In the genomic region with DNA sequence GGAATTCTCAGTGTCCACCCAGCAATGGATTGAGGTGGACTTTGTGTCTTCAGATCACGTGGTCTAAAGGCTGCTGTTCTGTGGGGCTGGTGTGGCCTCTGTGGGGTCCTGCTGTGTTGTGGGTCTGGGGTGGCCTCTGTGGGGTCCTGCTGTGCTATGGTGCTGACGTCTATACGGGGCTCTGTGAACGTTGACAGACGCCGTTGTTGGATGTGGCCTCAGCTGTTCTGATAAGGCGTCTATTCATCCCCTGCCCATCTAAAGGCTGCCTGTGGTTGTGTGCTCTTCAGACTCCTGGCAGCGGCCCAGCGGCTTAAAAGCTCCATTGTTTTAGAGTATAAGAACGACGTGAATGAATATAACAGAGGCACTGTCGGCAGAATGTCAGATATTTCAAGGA, we compare ENCODE assay signal across 8 mouse cellular contexts. TPM values are rescaled to one million over a fixed set of nuclear protein-coding genes. Genes with fewer than 3 reads are reported as not detected.
A peak's percentile ranks its signal among the peaks of the same experiment; 100 is the strongest.
DNase-seq lines count a peak whose midpoint lies in the region; ATAC-seq and TF ChIP-seq lines count a peak whose summit lies in the region.

No protein-coding gene starts in this region.

- H3K4me2 ChIP-seq in intestine, embryonic 14.5 days (ENCODE audit: low read length), result no peak overlapping the region
- H3K4me2 ChIP-seq in intestine, postnatal 0 days (replicated peaks; ENCODE audit: low read depth), result no peak overlapping the region
- H3K4me2 ChIP-seq in heart, embryonic 15.5 days, result peak overlapping the region; percentile 45

- ATAC-seq in intestine, embryonic 14.5 days (replicated peaks; ENCODE audit: low FRiP score, low TSS enrichment, low read depth), result peak; percentile 47; the same call in 1 of the 2 replicates
- no peak for ATAC-seq in intestine, postnatal 0 days
- ATAC-seq in common myeloid progenitor, adult 5-6 weeks (replicated peaks; ENCODE audit: low read depth, poor library complexity, severe bottlenecking), result peak; percentile 56
- peak; percentile 69 for ATAC-seq in heart, embryonic 15.5 days (replicated peaks; ENCODE audit: insufficient number of reproducible peaks, insufficient read depth, low FRiP score, low read depth)

- H3K9me3 ChIP-seq in intestine, embryonic 14.5 days (ENCODE audit: control insufficient read depth, low read length), result no peaks in the 10 kb centered on the region
- H3K9me3 ChIP-seq in intestine, postnatal 0 days (ENCODE audit: control insufficient read depth), result no peaks in the 10 kb centered on the region
- no peaks in the 10 kb centered on the region for H3K9me3 ChIP-seq in heart, embryonic 15.5 days (replicated peaks)

- no peak overlapping the region for H3K27ac ChIP-seq in intestine, embryonic 14.5 days (ENCODE audit: low read depth)
- no peak overlapping the region for H3K27ac ChIP-seq in intestine, postnatal 0 days (ENCODE audit: low read depth, low read length)
- H3K27ac ChIP-seq in heart, embryonic 15.5 days, result 0 out of 2 replicates have a peak overlapping the region, but pooled peaks have one; percentile 26

- TF ChIP-seq CTCF in intestine, postnatal 0 days (IDR thresholded peaks at IDR 0.05; ENCODE audit: low read depth), result no peak

- 0 out of 2 replicates have a peak, but pooled peaks cover 2% of the 10 kb centered on the region for H3K4me1 ChIP-seq in intestine, embryonic 14.5 days (replicated peaks; ENCODE audit: control insufficient read depth, insufficient read depth, low read length)
- no peaks in the 10 kb centered on the region for H3K4me1 ChIP-seq in intestine, postnatal 0 days (replicated peaks; ENCODE audit: control insufficient read depth, insufficient read depth, low read length)
- peaks cover 10% of the 10 kb centered on the region for H3K4me1 ChIP-seq in heart, embryonic 15.5 days (replicated peaks)

- H3K27me3 ChIP-seq in intestine, embryonic 14.5 days (replicated peaks; ENCODE audit: control insufficient read depth, insufficient read depth, low read length), result no peaks in the 10 kb centered on the region
- H3K27me3 ChIP-seq in intestine, postnatal 0 days (replicated peaks; ENCODE audit: control insufficient read depth, insufficient read depth, low read length), result no peaks in the 10 kb centered on the region
- no peaks in the 10 kb centered on the region for H3K27me3 ChIP-seq in heart, embryonic 15.5 days

- no peak for DNase-seq in intestine, embryonic 14.5 days (ENCODE audit: low spot score)
- DNase-seq in mesoderm, embryonic 11.5 days (ENCODE audit: low read depth, low spot score), result peak; percentile 13
- no peak for DNase-seq in MN1 (ENCODE audit: low spot score)
- DNase-seq in urinary bladder, adult 18-20 months (ENCODE audit: low spot score in 2 of 2), result no peak
- no peak for DNase-seq in ovary, postnatal 10 days (ENCODE audit: low spot score)

- WGBS in intestine, embryonic 14.5 days, result 72% methylated on average over 12 of the region's 12 CpGs
- 61% methylated on average over 12 of the region's 12 CpGs for WGBS in intestine, postnatal 0 days
- 18% methylated on average over 12 of the region's 12 CpGs for WGBS in heart, embryonic 15.5 days

- H3K4me3 ChIP-seq in intestine, embryonic 14.5 days (ENCODE audit: low read depth, low read length), result no peak overlapping the region
- H3K4me3 ChIP-seq in intestine, postnatal 0 days (ENCODE audit: low read depth, low read length), result no peak overlapping the region
- no peak overlapping the region for H3K4me3 ChIP-seq in heart, embryonic 15.5 days

- H3K9ac ChIP-seq in intestine, embryonic 14.5 days (ENCODE audit: low read length), result no peak overlapping the region
- no peak overlapping the region for H3K9ac ChIP-seq in intestine, postnatal 0 days (ENCODE audit: low read depth, low read length)
- 0 out of 2 replicates have a peak overlapping the region, but pooled peaks have one; percentile 31 for H3K9ac ChIP-seq in heart, embryonic 15.5 days

- peaks cover 26% of the 10 kb centered on the region for H3K36me3 ChIP-seq in intestine, embryonic 14.5 days (ENCODE audit: control insufficient read depth, insufficient read depth, low read length)
- no peaks in the 10 kb centered on the region for H3K36me3 ChIP-seq in intestine, postnatal 0 days (ENCODE audit: control insufficient read depth, insufficient read depth)
- peaks cover 4% of the 10 kb centered on the region for H3K36me3 ChIP-seq in heart, embryonic 15.5 days

RNA-seq across cellular contexts. Expression of gene Rap2a, which starts 29.3 kb away (rescaled TPM):
- polyA plus RNA-seq in intestine, embryonic 14.5 days (2014; fragmentation: Nextera tagmentation; extraction: Ambion mirVana), result 14.3 and 21.8 TPM in 2 replicates
- 8.3 and 9.7 TPM in 2 replicates for polyA plus RNA-seq in intestine, postnatal 0 days (2015; fragmentation: Nextera tagmentation; extraction: Ambion mirVana)
- 3.9 and 4.6 TPM in 2 replicates for total RNA-seq in common myeloid progenitor, adult 5-6 weeks (2017)
- 11.1 and 13.8 TPM in 2 replicates for polyA plus RNA-seq in heart, embryonic 15.5 days (2015; fragmentation: Nextera tagmentation; extraction: Ambion mirVana)
